In the genomic region with DNA sequence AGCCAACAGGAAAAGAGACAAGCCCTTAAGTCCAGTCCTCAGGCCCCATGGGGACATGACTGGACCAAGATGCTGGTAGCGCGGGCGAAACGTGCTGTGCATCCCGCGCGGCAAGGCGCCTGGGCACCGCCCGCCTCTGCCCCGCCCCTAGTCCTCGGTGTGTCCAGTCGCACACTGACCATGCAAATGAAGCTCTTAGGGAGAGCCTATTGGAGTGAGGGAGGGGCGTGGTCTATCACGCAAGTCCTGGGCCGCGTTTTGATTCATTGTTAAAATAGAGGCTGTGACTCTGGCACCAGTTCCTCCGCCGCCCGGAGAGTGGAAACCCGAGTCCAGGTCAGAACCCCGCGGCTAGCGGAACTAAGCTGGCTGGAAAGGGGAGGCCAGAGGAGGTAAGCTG, we compare ENCODE assay signal across 8 mouse cellular contexts. TPM values are rescaled to one million over a fixed set of nuclear protein-coding genes. Genes with fewer than 3 reads are reported as not detected.
DNase-seq lines count a peak whose midpoint lies in the region; ATAC-seq lines count a peak whose summit lies in the region.

A gene (plus strand): TSS at position 68 of the 400 bp plus-strand sequence.

- H3K9me3 ChIP-seq in hindbrain, embryonic 14.5 days (ENCODE audit: control insufficient read depth, low read length) = no peaks in the 10 kb centered on the region

- H3K79me2 ChIP-seq in macrophage (ENCODE audit: inconsistent target) = no peaks in the 10 kb centered on the region

- peak within 1 kb of the TSS; percentile 66 for H3K4me2 ChIP-seq in hindbrain, embryonic 14.5 days (replicated peaks)

- peak within 1 kb of the TSS; percentile 69 for H3K27ac ChIP-seq in hindbrain, embryonic 14.5 days
- H3K27ac ChIP-seq in macrophage = no peak within 1 kb of the TSS

- peaks cover 18% of the 10 kb centered on the region for H3K36me3 ChIP-seq in hindbrain, embryonic 14.5 days (replicated peaks; ENCODE audit: control insufficient read depth, insufficient read depth)
- H3K36me3 ChIP-seq in macrophage (ENCODE audit: inconsistent target) = no peaks in the 10 kb centered on the region

- peak; percentile 77 for DNase-seq in ZHBTc4 (ENCODE audit: low read depth, low spot score)
- peak; percentile 60 to 80 for DNase-seq in cerebellum, postnatal 4 days (ENCODE audit: low spot score in 2 of 2)
- peak; percentile 69 to 87 for DNase-seq in frontal cortex, postnatal 36 days (ENCODE audit: low spot score in 2 of 2)
- peak; percentile 90 for DNase-seq in hindbrain, embryonic 14.5 days (ENCODE audit: low spot score)
- peak; percentile 75 to 82 for DNase-seq in left cerebral cortex, adult 18-20 months (ENCODE audit: low spot score in 2 of 2)
- DNase-seq in right cerebral cortex, adult 2 months (ENCODE audit: low spot score in 2 of 2) = peak; percentile 82 to 86
- DNase-seq in thymus, postnatal 10 days (ENCODE audit: low spot score in 2 of 2) = no peak

- peak; percentile 96 for ATAC-seq in hindbrain, embryonic 14.5 days (ENCODE audit: low FRiP score)

- under 1% methylated on average over 24 of the region's 24 CpGs for WGBS in hindbrain, embryonic 14.5 days
- 0% methylated on average over 24 of the region's 24 CpGs for WGBS in macrophage (ENCODE audit: missing documents)

- peak within 1 kb of the TSS; percentile 82 for H3K9ac ChIP-seq in hindbrain, embryonic 14.5 days

- H3K4me3 ChIP-seq in hindbrain, embryonic 14.5 days (replicated peaks; ENCODE audit: low read length) = peak within 1 kb of the TSS; percentile 69
- H3K4me3 ChIP-seq in macrophage (ENCODE audit: inconsistent target) = no peak within 1 kb of the TSS; the same call in 1 of the 2 replicates

- H3K27me3 ChIP-seq in hindbrain, embryonic 14.5 days (ENCODE audit: control insufficient read depth, insufficient read depth, low read length) = no peaks in the 10 kb centered on the region

- peaks cover 22% of the 10 kb centered on the region; the same call in 1 of the 2 replicates for H3K4me1 ChIP-seq in hindbrain, embryonic 14.5 days (replicated peaks; ENCODE audit: control insufficient read depth, insufficient read depth, low read length)

RNA-seq across cellular contexts. Expression of the gene that starts here (rescaled TPM):
- 37.4 and 41.1 TPM in 2 replicates for polyA plus RNA-seq in hindbrain, embryonic 14.5 days (2014; fragmentation: Nextera tagmentation; extraction: Ambion mirVana)
- total RNA-seq in left cerebral cortex, adult 18-20 months (2021) = 10 to 100 TPM; 11.0 to 11.3 TPM
- total RNA-seq in macrophage (2018; cell fraction: chromatin; rRNA removed) = 100 to 1,000 TPM in 7 of 26 experiments, 10 to 100 TPM in 19; 21.6 to 213 (median 70.4) TPM
- 10 to 100 TPM; 33.0 to 72.2 (median 47.8) TPM for total RNA-seq in macrophage (2018; cell fraction: cytosol; rRNA removed)
- total RNA-seq in macrophage (2018; cell fraction: nucleus; rRNA removed) = 100 to 1,000 TPM in 2 of 26 experiments, 10 to 100 TPM in 24; 18.0 to 146 (median 56.8) TPM
- 27.0 to 38.5 TPM (median 29.5 TPM) in 3 replicates for polyA plus RNA-seq in macrophage (2018)

Comparison
In these comparisons a context has a peak if more than half of its experiments do, and no peak if none do; other contexts are left out.
1. DNase-seq: peak in ZHBTc4 (single experiment), cerebellum, postnatal 4 days (2 of 2), frontal cortex, postnatal 36 days (2 of 2), hindbrain, embryonic 14.5 days (single experiment), left cerebral cortex, adult 18-20 months (2 of 2) and right cerebral cortex, adult 2 months (2 of 2); none in thymus, postnatal 10 days (0 of 2).